Mouse (Mus musculus): Measurements from ENCODE around the gene Ppp1r10. TPM values are rescaled to one million over a fixed set of nuclear protein-coding genes. Genes with fewer than 3 reads are reported as not detected.

The Ppp1r10 gene
- polyA plus RNA-seq, 1 experiment from 2014 or later: 23.6 TPM

- Histone ChIP-seq H3K27me3 (ENCODE audit: control insufficient read depth, insufficient read depth, low read length) (no peaks in the 10 kb centered on the region), H3K4me3 (ENCODE audit: control insufficient read depth in 1 of 2, insufficient read depth in 1 of 2, low read depth in 1 of 2, low read length in 2 of 2) (peak overlapping the region; percentile 75 to 91), H3K27ac (replicated peaks in 1 of 2; ENCODE audit: control insufficient read depth in 1 of 2, insufficient read depth in 1 of 2, low read depth in 2 of 2, low read length in 2 of 2) (peak overlapping the region; percentile 96 to 100), H3K9me3 (ENCODE audit: control insufficient read depth, low read length) (no peaks in the 10 kb centered on the region), H3K36me3 (ENCODE audit: control insufficient read depth, insufficient read depth, low read length) (peaks cover 24% of the 10 kb centered on the region), H3K4me1 (ENCODE audit: control insufficient read depth in 2 of 2, insufficient read depth in 2 of 2, low read length in 2 of 2) (peaks cover 6 to 36% of the 10 kb centered on the region in 2 experiments), H3K4me2 (ENCODE audit: low read length) (peak overlapping the region; percentile 88), H3K9ac (ENCODE audit: low read length) (peak overlapping the region; percentile 97)
- no peak for ATAC-seq (ENCODE audit: insufficient number of reproducible peaks, insufficient read depth, low FRiP score, low read depth)
- under 1% methylated on average over 11 of the region's 11 CpGs for WGBS
Observed at GRCm38 (mm10) chr17:35918276-35919059, 2.2 kb downstream of the Ppp1r10 start.

DNA sequence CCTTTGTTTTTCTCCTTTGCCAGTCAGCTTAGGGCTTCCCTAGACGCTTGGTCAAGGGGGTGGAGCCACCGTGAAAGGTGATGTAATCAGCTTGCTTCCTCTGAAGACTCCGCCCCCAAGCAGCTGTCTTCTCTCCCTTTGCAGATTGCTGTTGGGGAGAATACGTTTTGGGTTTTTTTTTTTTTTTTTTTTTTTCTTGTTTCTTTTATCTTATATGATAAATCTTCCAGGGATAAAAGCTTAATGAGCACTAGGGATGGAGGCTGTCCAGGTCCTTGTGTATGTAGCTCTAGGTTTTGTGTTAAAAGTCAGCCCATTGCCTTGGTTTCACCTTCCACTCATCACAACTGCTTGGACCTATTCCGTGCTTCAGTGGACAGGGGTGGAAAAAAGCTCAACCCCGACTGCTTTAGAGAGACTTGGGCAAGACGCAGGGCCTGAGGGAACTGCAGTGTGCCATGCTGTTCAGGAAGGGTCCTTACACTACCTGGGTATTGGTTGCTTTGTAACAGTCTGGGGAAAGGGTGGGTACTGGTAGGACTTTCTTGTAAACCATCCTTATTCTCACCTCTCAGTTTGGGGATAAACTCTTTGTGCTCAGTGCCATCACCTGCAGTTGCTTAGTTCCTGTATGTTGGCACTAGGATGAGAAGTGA lies 3.0 kb downstream of the Ppp1r10 start:
- WGBS: 9% methylated on average over 7 of the region's 7 CpGs
- peak overlapping the region; percentile 97 for H3K9ac ChIP-seq (ENCODE audit: low read length)
- H3K4me3 ChIP-seq (ENCODE audit: control insufficient read depth in 1 of 2, insufficient read depth in 1 of 2, low read depth in 1 of 2, low read length in 2 of 2): peak overlapping the region; percentile 66 to 75
- H3K4me2 ChIP-seq (ENCODE audit: low read length): peak overlapping the region; percentile 88
- no peaks in the 10 kb centered on the region for H3K9me3 ChIP-seq (ENCODE audit: control insufficient read depth, low read length)
- peak; percentile 28 for ATAC-seq (ENCODE audit: insufficient number of reproducible peaks, insufficient read depth, low FRiP score, low read depth)
- H3K36me3 ChIP-seq (ENCODE audit: control insufficient read depth, insufficient read depth, low read length): peaks cover 24% of the 10 kb centered on the region
- H3K4me1 ChIP-seq (ENCODE audit: control insufficient read depth in 2 of 2, insufficient read depth in 2 of 2, low read length in 2 of 2): peaks cover 6 to 36% of the 10 kb centered on the region in 2 experiments
- H3K27me3 ChIP-seq (ENCODE audit: control insufficient read depth, insufficient read depth, low read length): no peaks in the 10 kb centered on the region
- H3K27ac ChIP-seq (replicated peaks in 1 of 2; ENCODE audit: control insufficient read depth in 1 of 2, insufficient read depth in 1 of 2, low read depth in 2 of 2, low read length in 2 of 2): peak overlapping the region; percentile 96 to 100

- Histone ChIP-seq H3K4me3 (ENCODE audit: control insufficient read depth in 1 of 2, insufficient read depth in 1 of 2, low read depth in 1 of 2, low read length in 2 of 2) (0 out of 4 replicates have a peak overlapping the region, but pooled peaks of 1 of the 2 experiments have one; percentile 75), H3K4me2 (ENCODE audit: low read length) (peak overlapping the region; percentile 88), H3K9me3 (ENCODE audit: control insufficient read depth, low read length) (no peaks in the 10 kb centered on the region), H3K27ac (replicated peaks in 1 of 2; ENCODE audit: control insufficient read depth in 1 of 2, insufficient read depth in 1 of 2, low read depth in 2 of 2, low read length in 2 of 2) (peak overlapping the region; percentile 96 to 100), H3K36me3 (ENCODE audit: control insufficient read depth, insufficient read depth, low read length) (peaks cover 26% of the 10 kb centered on the region), H3K9ac (ENCODE audit: low read length) (peak overlapping the region; percentile 64), H3K27me3 (ENCODE audit: control insufficient read depth, insufficient read depth, low read length) (no peaks in the 10 kb centered on the region), H3K4me1 (ENCODE audit: control insufficient read depth in 2 of 2, insufficient read depth in 2 of 2, low read length in 2 of 2) (peaks cover 6 to 34% of the 10 kb centered on the region in 2 experiments)
- 40% methylated on average over 6 of the region's 6 CpGs for WGBS
- no peak for ATAC-seq (ENCODE audit: insufficient number of reproducible peaks, insufficient read depth, low FRiP score, low read depth)
Observed at GRCm38 (mm10) chr17:35919864-35920301, 3.6 kb downstream of the Ppp1r10 start.

- Histone ChIP-seq H3K36me3 (ENCODE audit: control insufficient read depth, insufficient read depth, low read length) (peaks cover 31% of the 10 kb centered on the region), H3K4me2 (ENCODE audit: low read length) (peak overlapping the region; percentile 88; the same call in 1 of the 2 replicates), H3K4me3 (ENCODE audit: control insufficient read depth in 1 of 2, insufficient read depth in 1 of 2, low read depth in 1 of 2, low read length in 2 of 2) (no peak overlapping the region), H3K9me3 (ENCODE audit: control insufficient read depth, low read length) (no peaks in the 10 kb centered on the region), H3K27me3 (ENCODE audit: control insufficient read depth, insufficient read depth, low read length) (no peaks in the 10 kb centered on the region), H3K9ac (ENCODE audit: low read length) (peak overlapping the region; percentile 64), H3K27ac (replicated peaks in 1 of 2; ENCODE audit: control insufficient read depth in 1 of 2, insufficient read depth in 1 of 2, low read depth in 2 of 2, low read length in 2 of 2) (peak overlapping the region; percentile 96 to 100), H3K4me1 (ENCODE audit: control insufficient read depth in 2 of 2, insufficient read depth in 2 of 2, low read length in 2 of 2) (peaks cover 6 to 29% of the 10 kb centered on the region in 2 experiments)
- 50% methylated on average over 1 of the region's 1 CpGs for WGBS
- no peak for ATAC-seq (ENCODE audit: insufficient number of reproducible peaks, insufficient read depth, low FRiP score, low read depth)
Observed at GRCm38 (mm10) chr17:35920384-35920783, 4.2 kb downstream of the Ppp1r10 start.

- H3K4me3 ChIP-seq (ENCODE audit: control insufficient read depth in 1 of 2, insufficient read depth in 1 of 2, low read depth in 1 of 2, low read length in 2 of 2): no peak overlapping the region
- peaks cover 5 to 27% of the 10 kb centered on the region in 2 experiments for H3K4me1 ChIP-seq (ENCODE audit: control insufficient read depth in 2 of 2, insufficient read depth in 2 of 2, low read length in 2 of 2)
- 72% methylated on average over 5 of the region's 5 CpGs for WGBS
- no peaks in the 10 kb centered on the region for H3K9me3 ChIP-seq (ENCODE audit: control insufficient read depth, low read length)
- H3K36me3 ChIP-seq (ENCODE audit: control insufficient read depth, insufficient read depth, low read length): peaks cover 38% of the 10 kb centered on the region
- no peak overlapping the region for H3K9ac ChIP-seq (ENCODE audit: low read length)
- H3K27ac ChIP-seq (replicated peaks in 1 of 2; ENCODE audit: control insufficient read depth in 1 of 2, insufficient read depth in 1 of 2, low read depth in 2 of 2, low read length in 2 of 2): peak overlapping the region in 1 of 2 experiments; percentile 96; a peak in 2 of 4 replicates
- no peak overlapping the region for H3K4me2 ChIP-seq (ENCODE audit: low read length)
- ATAC-seq (ENCODE audit: insufficient number of reproducible peaks, insufficient read depth, low FRiP score, low read depth): no peak
- H3K27me3 ChIP-seq (ENCODE audit: control insufficient read depth, insufficient read depth, low read length): no peaks in the 10 kb centered on the region
Observed at GRCm38 (mm10) chr17:35920862-35921562, 4.8 kb downstream of the Ppp1r10 start.

DNA sequence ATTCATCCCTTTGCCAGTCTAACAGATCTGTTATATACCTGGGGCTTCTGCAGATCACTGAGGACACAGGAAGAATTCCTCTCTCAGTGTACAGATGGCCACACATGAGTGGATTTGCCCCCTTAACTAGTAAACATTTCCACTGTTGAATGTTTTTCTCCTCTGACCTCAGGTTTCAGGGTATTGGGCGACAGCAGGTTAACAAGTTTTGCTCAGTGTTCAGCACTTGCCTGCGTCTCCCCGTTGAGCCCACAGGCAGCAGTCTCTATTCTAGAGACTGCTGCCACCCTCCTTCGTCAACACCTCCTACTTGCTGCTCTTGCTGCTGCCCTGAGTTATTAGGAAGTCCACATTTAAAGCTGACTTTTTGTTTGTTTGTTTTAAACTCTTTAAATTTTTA lies 5.5 kb downstream of the Ppp1r10 start:
- Histone ChIP-seq H3K4me1 (ENCODE audit: control insufficient read depth in 2 of 2, insufficient read depth in 2 of 2, low read length in 2 of 2) (peaks cover 5 to 27% of the 10 kb centered on the region in 2 experiments), H3K4me3 (ENCODE audit: control insufficient read depth in 1 of 2, insufficient read depth in 1 of 2, low read depth in 1 of 2, low read length in 2 of 2) (no peak overlapping the region), H3K27me3 (ENCODE audit: control insufficient read depth, insufficient read depth, low read length) (no peaks in the 10 kb centered on the region), H3K9me3 (ENCODE audit: control insufficient read depth, low read length) (no peaks in the 10 kb centered on the region), H3K4me2 (ENCODE audit: low read length) (no peak overlapping the region), H3K27ac (replicated peaks in 1 of 2; ENCODE audit: control insufficient read depth in 1 of 2, insufficient read depth in 1 of 2, low read depth in 2 of 2, low read length in 2 of 2) (no peak overlapping the region), H3K36me3 (ENCODE audit: control insufficient read depth, insufficient read depth, low read length) (peaks cover 45% of the 10 kb centered on the region), H3K9ac (ENCODE audit: low read length) (no peak overlapping the region)
- ATAC-seq (ENCODE audit: insufficient number of reproducible peaks, insufficient read depth, low FRiP score, low read depth): no peak
- 68% methylated on average over 4 of the region's 4 CpGs for WGBS

DNA sequence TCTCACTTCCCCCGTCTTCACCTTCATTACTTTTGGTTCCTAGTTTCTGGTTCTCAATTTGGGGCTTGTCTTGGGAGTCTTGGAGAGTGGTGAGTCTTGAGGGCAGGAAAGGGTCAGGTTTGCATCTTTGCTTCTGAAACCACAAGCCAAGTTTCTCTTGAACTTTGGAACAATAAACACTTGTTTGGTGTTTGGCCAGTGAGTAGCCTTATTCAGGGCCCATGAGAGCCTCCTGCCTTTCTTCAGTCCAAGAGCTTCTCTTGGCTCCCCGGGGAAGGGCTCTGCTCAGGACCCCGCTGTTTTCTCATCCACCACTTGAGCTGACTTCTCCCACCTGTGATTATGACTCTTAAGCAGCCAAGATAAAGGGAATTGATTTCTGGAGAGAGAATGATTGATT lies 6.3 kb downstream of the Ppp1r10 start:
- Histone ChIP-seq H3K4me3 (ENCODE audit: control insufficient read depth in 1 of 2, insufficient read depth in 1 of 2, low read depth in 1 of 2, low read length in 2 of 2) (no peak overlapping the region), H3K9me3 (ENCODE audit: control insufficient read depth, low read length) (no peaks in the 10 kb centered on the region), H3K9ac (ENCODE audit: low read length) (no peak overlapping the region), H3K36me3 (ENCODE audit: control insufficient read depth, insufficient read depth, low read length) (peaks cover 48% of the 10 kb centered on the region), H3K27me3 (ENCODE audit: control insufficient read depth, insufficient read depth, low read length) (no peaks in the 10 kb centered on the region), H3K27ac (replicated peaks in 1 of 2; ENCODE audit: control insufficient read depth in 1 of 2, insufficient read depth in 1 of 2, low read depth in 2 of 2, low read length in 2 of 2) (no peak overlapping the region), H3K4me2 (ENCODE audit: low read length) (no peak overlapping the region), H3K4me1 (ENCODE audit: control insufficient read depth in 2 of 2, insufficient read depth in 2 of 2, low read length in 2 of 2) (peaks cover 5 to 27% of the 10 kb centered on the region in 2 experiments)
- 85% methylated on average over 3 of the region's 3 CpGs for WGBS
- no peak for ATAC-seq (ENCODE audit: insufficient number of reproducible peaks, insufficient read depth, low FRiP score, low read depth)

Data from heart, embryonic 14.5 days (tissue).